In the genomic region with DNA sequence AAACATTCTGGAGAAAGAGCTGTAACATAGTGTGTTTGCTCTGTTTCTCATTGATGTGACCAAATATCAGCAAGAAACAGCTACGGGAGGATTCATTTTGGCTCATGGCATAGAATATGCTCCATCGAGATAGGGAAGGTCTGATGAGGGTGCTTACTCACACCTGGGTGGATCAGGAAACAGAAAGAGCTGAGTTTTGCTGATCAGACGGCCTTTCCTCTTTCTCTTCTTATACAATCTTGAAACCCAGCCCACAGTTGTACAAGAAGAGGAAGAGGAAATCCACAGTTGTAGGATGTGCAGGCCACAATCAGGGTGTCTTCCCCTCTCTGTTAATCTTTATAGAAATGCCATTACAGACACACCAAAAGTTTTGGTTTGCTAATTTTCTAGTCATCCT, we compare ENCODE assay signal across 27 mouse cellular contexts.
A peak's percentile ranks its signal among the peaks of the same experiment; 100 is the strongest.
DNase-seq lines count a peak whose midpoint lies in the region; ATAC-seq and TF ChIP-seq lines count a peak whose summit lies in the region.
"Had no signal": no experiment of that assay in that cellular context is flagged by ENCODE, and none has a peak within 500 bp of the region (broad histone marks: within the 10 kb centered on the region; RNA-seq: fewer than 3 reads in every experiment).

No protein-coding gene starts in this region.

- no peak overlapping the region for H3K4me3 ChIP-seq in liver, postnatal 0 days (ENCODE audit: low read depth, low read length)
- H3K4me3 ChIP-seq in liver, embryonic 12.5 days, result no peak overlapping the region
- H3K4me3 ChIP-seq in megakaryocyte, embryonic 14.5 days (replicated peaks), result peak overlapping the region; percentile 33
- H3K4me3 ChIP-seq in layer of hippocampus, adult 2 months, result no peak overlapping the region
- H3K4me3 ChIP-seq: embryonic facial prominence, embryonic 12.5 days; forebrain, embryonic 15.5 days; hindbrain, embryonic 13.5 days; left cerebral cortex, adult 2 months; limb, embryonic 12.5 days; stomach, embryonic 15.5 days had no signal

- no peaks in the 10 kb centered on the region for H3K4me1 ChIP-seq in liver, postnatal 0 days (ENCODE audit: insufficient read depth)
- H3K4me1 ChIP-seq in liver, embryonic 12.5 days, result no peaks in the 10 kb centered on the region
- peaks cover 39% of the 10 kb centered on the region for H3K4me1 ChIP-seq in megakaryocyte, embryonic 14.5 days
- H3K4me1 ChIP-seq: embryonic facial prominence, embryonic 12.5 days; forebrain, embryonic 15.5 days; hindbrain, embryonic 13.5 days; limb, embryonic 12.5 days; stomach, embryonic 15.5 days had no signal

- no peak for TF ChIP-seq EP300 in liver, postnatal 0 days (IDR thresholded peaks at IDR 0.05; ENCODE audit: low read depth)

- H3K27ac ChIP-seq in liver, postnatal 0 days (ENCODE audit: low read depth), result no peak overlapping the region
- H3K27ac ChIP-seq in liver, embryonic 12.5 days, result no peak overlapping the region
- no peak overlapping the region for H3K27ac ChIP-seq in layer of hippocampus, adult 2 months
- H3K27ac ChIP-seq: embryonic facial prominence, embryonic 12.5 days; forebrain, embryonic 15.5 days; hindbrain, embryonic 13.5 days; left cerebral cortex, adult 2 months; limb, embryonic 12.5 days; stomach, embryonic 15.5 days had no signal

- H3K4me2 ChIP-seq in liver, postnatal 0 days (ENCODE audit: low read depth, low read length), result no peak overlapping the region
- H3K4me2 ChIP-seq in liver, embryonic 12.5 days, result no peak overlapping the region
- H3K4me2 ChIP-seq: embryonic facial prominence, embryonic 12.5 days; forebrain, embryonic 15.5 days; hindbrain, embryonic 13.5 days; limb, embryonic 12.5 days; midbrain, embryonic 11.5 days; stomach, embryonic 15.5 days had no signal

- no peaks in the 10 kb centered on the region for H3K36me3 ChIP-seq in liver, postnatal 0 days (replicated peaks; ENCODE audit: insufficient read depth, low read length)
- no peaks in the 10 kb centered on the region for H3K36me3 ChIP-seq in liver, embryonic 12.5 days
- H3K36me3 ChIP-seq in megakaryocyte, embryonic 14.5 days (replicated peaks; ENCODE audit: low read length), result no peaks in the 10 kb centered on the region
- H3K36me3 ChIP-seq: embryonic facial prominence, embryonic 12.5 days; forebrain, embryonic 15.5 days; hindbrain, embryonic 13.5 days; limb, embryonic 12.5 days; stomach, embryonic 15.5 days had no signal

- no peak overlapping the region for H3K9ac ChIP-seq in liver, postnatal 0 days (replicated peaks)
- no peak overlapping the region for H3K9ac ChIP-seq in liver, embryonic 12.5 days
- H3K9ac ChIP-seq: embryonic facial prominence, embryonic 12.5 days; forebrain, embryonic 15.5 days; hindbrain, embryonic 13.5 days; limb, embryonic 12.5 days; stomach, embryonic 15.5 days had no signal

- DNase-seq in liver, postnatal 0 days, result no peak
- no peak for DNase-seq in lung, adult 18-20 months
- DNase-seq in thymus, postnatal 10 days (ENCODE audit: low spot score in 2 of 2), result no peak
- no peak for DNase-seq in layer of hippocampus, adult 2 months (ENCODE audit: low spot score in 2 of 2)
- DNase-seq: adrenal gland, postnatal 25 days; cerebellum, adult 8-10 months; cerebellum, postnatal 25 days; gastrocnemius, postnatal 36 days; kidney, adult 9 months; kidney, postnatal 14 days; lung, postnatal 4 days; thymus, postnatal 14 days had no signal

- WGBS in liver, postnatal 0 days (ENCODE audit: insufficient replicate concordance), result 25% methylated on average over 3 of the region's 3 CpGs
- 23% methylated on average over 3 of the region's 3 CpGs for WGBS in liver, embryonic 12.5 days (ENCODE audit: insufficient replicate concordance)

- no peak for TF ChIP-seq CTCF in liver, postnatal 0 days (IDR thresholded peaks at IDR 0.05; ENCODE audit: low read depth)
- TF ChIP-seq CTCF in layer of hippocampus, adult 2 months (conservative IDR thresholded peaks at IDR 0.05), result no peak

- no peaks in the 10 kb centered on the region for H3K27me3 ChIP-seq in liver, postnatal 0 days (ENCODE audit: insufficient read depth, low read length)
- no peaks in the 10 kb centered on the region for H3K27me3 ChIP-seq in liver, embryonic 12.5 days (replicated peaks)
- H3K27me3 ChIP-seq in megakaryocyte, embryonic 14.5 days (replicated peaks), result peaks cover 11% of the 10 kb centered on the region
- H3K27me3 ChIP-seq: embryonic facial prominence, embryonic 12.5 days; forebrain, embryonic 15.5 days; hindbrain, embryonic 13.5 days; limb, embryonic 12.5 days; Patski; stomach, embryonic 15.5 days had no signal

- 0 out of 2 replicates have a peak, but pooled peaks have one; percentile 15 for ATAC-seq in liver, postnatal 0 days
- ATAC-seq in liver, embryonic 12.5 days, result no peak
- ATAC-seq in common myeloid progenitor, adult 5-6 weeks (replicated peaks; ENCODE audit: low read depth, poor library complexity, severe bottlenecking), result peak; percentile 97
- no peak for ATAC-seq in activated CD4-positive, CD25-positive, alpha-beta regulatory T cell, adult 4 months
- ATAC-seq: forebrain, embryonic 15.5 days; intestine, postnatal 0 days; lung, postnatal 0 days; midbrain, embryonic 16.5 days; Patski had no signal

- H3K9me3 ChIP-seq in liver, postnatal 0 days (ENCODE audit: low read length), result no peaks in the 10 kb centered on the region
- H3K9me3 ChIP-seq in liver, embryonic 12.5 days (replicated peaks), result no peaks in the 10 kb centered on the region
- H3K9me3 ChIP-seq in megakaryocyte, embryonic 14.5 days, result no peaks in the 10 kb centered on the region
- H3K9me3 ChIP-seq: embryonic facial prominence, embryonic 12.5 days; forebrain, embryonic 15.5 days; hindbrain, embryonic 13.5 days; limb, embryonic 12.5 days; stomach, embryonic 15.5 days had no signal

Comparison
In these comparisons a context has a peak if more than half of its experiments do, and no peak if none do; other contexts are left out.
1. ATAC-seq: peak in liver, postnatal 0 days (single experiment) and common myeloid progenitor, adult 5-6 weeks (single experiment); none in liver, embryonic 12.5 days (single experiment) and activated CD4-positive, CD25-positive, alpha-beta regulatory T cell, adult 4 months (single experiment).